Mouse (Mus musculus) adrenal gland, adult 2 months (tissue): ENCODE measurements around the gene Olfr3. TPM values are rescaled to one million over a fixed set of nuclear protein-coding genes. Genes with fewer than 3 reads are reported as not detected.

ENCODE experiments used
- DNase-seq: peaks from one replicate; pipeline ENCODE4 v3.0.0; 2021
- long read RNA-seq: library from polyadenylated mRNA; stranded (forward); transcript quantifications from one replicate; pipeline ENCODE4 v2.0.0, GENCODE M21; 2021
- polyA plus RNA-seq: library from polyadenylated mRNA; depleted of rRNA; stranded (reverse); fragments of >200 nt; gene quantifications from 2 replicates; pipeline ENCODE4 v1.2.3, GENCODE M21; 2012; rRNA removed
- total RNA-seq, 2 experiments: library from RNA; stranded (reverse); gene quantifications; 2 replicates each; pipeline ENCODE4 v1.2.3; 2021

Gene Olfr3
- total RNA-seq, result not detected
- polyA plus RNA-seq, result not detected in 2 replicates
- long read RNA-seq, result 0 reads

DNA sequence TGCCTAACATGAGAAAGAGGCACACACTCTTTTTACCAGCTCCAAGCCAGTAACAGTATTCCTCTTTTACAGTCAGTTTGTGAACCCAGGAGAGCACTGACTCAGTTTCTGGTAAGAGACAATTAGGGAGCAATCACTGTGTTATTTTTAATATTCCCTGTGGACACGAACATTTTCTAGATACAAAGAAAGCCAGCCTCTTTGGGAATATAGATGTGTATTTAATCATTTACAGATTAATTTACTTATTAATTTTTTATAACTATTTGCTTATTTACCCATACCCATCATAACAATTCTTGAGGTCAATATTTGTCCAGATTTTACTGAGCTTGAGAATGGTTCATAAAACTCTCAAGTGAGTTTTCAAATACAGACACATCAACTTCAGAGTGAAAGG lies at the start of gene Olfr3:
Gene Olfr3 (minus strand): TSS at position 101 of the 400 bp plus-strand sequence.
- DNase-seq, result no peak

DNA sequence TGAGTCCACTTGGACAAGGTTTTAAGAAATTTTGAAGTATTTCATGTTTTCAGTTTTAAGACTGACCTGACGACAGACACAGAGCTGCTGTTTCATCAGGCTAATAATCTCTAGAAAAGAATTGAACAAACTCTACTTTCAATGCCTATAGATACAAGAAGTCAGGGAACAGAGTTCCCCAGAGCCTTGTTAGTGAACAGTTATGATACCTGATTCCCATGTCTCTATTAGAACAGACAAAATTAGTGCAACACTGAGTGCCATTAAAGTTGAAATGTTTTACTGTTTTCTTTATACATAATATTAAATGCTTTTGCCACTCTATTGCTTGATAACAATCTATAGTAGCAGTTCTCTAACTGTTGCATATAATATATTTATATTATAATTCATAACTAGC lies 45.7 kb upstream of the Olfr3 start, which contains the start of gene Olfr351:
Gene Olfr351 (minus strand): TSS at position 101 of the 400 bp plus-strand sequence.
- DNase-seq, result no peak

- no peak for DNase-seq
These were observed 29.2 kb upstream of the Olfr3 start, which contains the start of gene Olfr350 for GRCm38 (mm10) chr2:36846010-36846409. Olfr350 (plus strand) TSS chr2:36846310.

GRCm38 (mm10) chr2:36790238-36790637 lies 26.6 kb downstream of the Olfr3 start, which contains the start of gene Olfr50:
Olfr50 (plus strand) TSS chr2:36790538.
- no peak for DNase-seq

- DNase-seq, result no peak
These were observed 32.9 kb downstream of the Olfr3 start, which contains the start of gene Olfr348 for GRCm38 (mm10) chr2:36783976-36784375. Olfr348 (plus strand) TSS chr2:36784276.

Other genes starting within 250 kb of the Olfr3 start
- not detected for gene Olfr345, start 177.0 kb downstream of the Olfr3 start, total RNA-seq
- gene Olfr345, start 177.0 kb downstream of the Olfr3 start, polyA plus RNA-seq, result not detected in 2 replicates
- gene Olfr346, start 131.2 kb downstream of the Olfr3 start, total RNA-seq, result not detected
- not detected in 2 replicates for gene Olfr346, start 131.2 kb downstream of the Olfr3 start, polyA plus RNA-seq
- not detected for gene Olfr347, start 85.1 kb downstream of the Olfr3 start, total RNA-seq
- not detected in 2 replicates for gene Olfr347, start 85.1 kb downstream of the Olfr3 start, polyA plus RNA-seq
- not detected for gene Olfr348, start 32.8 kb downstream of the Olfr3 start, total RNA-seq
- gene Olfr348, start 32.8 kb downstream of the Olfr3 start, polyA plus RNA-seq, result not detected in 2 replicates
- gene Olfr50, start 26.5 kb downstream of the Olfr3 start, total RNA-seq, result not detected
- not detected in 2 replicates for gene Olfr50, start 26.5 kb downstream of the Olfr3 start, polyA plus RNA-seq
- not detected for gene Olfr350, start 29.3 kb upstream of the Olfr3 start, total RNA-seq
- not detected in 2 replicates for gene Olfr350, start 29.3 kb upstream of the Olfr3 start, polyA plus RNA-seq
- gene Olfr351, start 45.6 kb upstream of the Olfr3 start, total RNA-seq, result not detected
- not detected in 2 replicates for gene Olfr351, start 45.6 kb upstream of the Olfr3 start, polyA plus RNA-seq
- gene Olfr352, start 51.4 kb upstream of the Olfr3 start, total RNA-seq, result not detected
- gene Olfr352, start 51.4 kb upstream of the Olfr3 start, polyA plus RNA-seq, result not detected in 2 replicates
- not detected for gene Olfr353, start 75.9 kb upstream of the Olfr3 start, total RNA-seq
- gene Olfr353, start 75.9 kb upstream of the Olfr3 start, polyA plus RNA-seq, result not detected in 2 replicates
- not detected for gene Olfr354, start 88.6 kb upstream of the Olfr3 start, total RNA-seq
- gene Olfr354, start 88.6 kb upstream of the Olfr3 start, polyA plus RNA-seq, result not detected in 2 replicates
- gene Olfr355, start 111.9 kb upstream of the Olfr3 start, total RNA-seq, result not detected
- not detected in 2 replicates for gene Olfr355, start 111.9 kb upstream of the Olfr3 start, polyA plus RNA-seq
- not detected for gene Olfr356, start 120.1 kb upstream of the Olfr3 start, total RNA-seq
- gene Olfr356, start 120.1 kb upstream of the Olfr3 start, polyA plus RNA-seq, result not detected in 2 replicates
- not detected for gene Olfr357, start 176.8 kb upstream of the Olfr3 start, total RNA-seq
- gene Olfr357, start 176.8 kb upstream of the Olfr3 start, polyA plus RNA-seq, result not detected in 2 replicates
- not detected for gene Olfr358, start 192.3 kb upstream of the Olfr3 start, total RNA-seq
- gene Olfr358, start 192.3 kb upstream of the Olfr3 start, polyA plus RNA-seq, result not detected in 2 replicates
- gene Olfr360, start 248.7 kb upstream of the Olfr3 start, total RNA-seq, result not detected
- gene Olfr360, start 248.7 kb upstream of the Olfr3 start, polyA plus RNA-seq, result not detected in 2 replicates